Mouse (Mus musculus) adrenal gland, adult 8-10 months (tissue): ENCODE measurements around the gene Cdhr2. TPM values are rescaled to one million over a fixed set of nuclear protein-coding genes. Genes with fewer than 3 reads are reported as not detected.

Experiments used
- DNase-seq: peaks from one replicate; pipeline ENCODE4 v3.0.0; 2022
- total RNA-seq, 4 experiments: library from RNA; stranded (reverse); gene quantifications; 2 replicates each; pipeline ENCODE4 v1.2.4; 2022

Gene Cdhr2
- total RNA-seq, 4 experiments from 2014 or later: not detected

- peak; percentile 99 for DNase-seq
These were observed 7.5 kb upstream of the Cdhr2 start, which contains the start of gene Rnf44 for GRCm38 (mm10) chr13:54693558-54694347. Gene Rnf44, minus strand, starts transcription at chr13:54693907.

DNA sequence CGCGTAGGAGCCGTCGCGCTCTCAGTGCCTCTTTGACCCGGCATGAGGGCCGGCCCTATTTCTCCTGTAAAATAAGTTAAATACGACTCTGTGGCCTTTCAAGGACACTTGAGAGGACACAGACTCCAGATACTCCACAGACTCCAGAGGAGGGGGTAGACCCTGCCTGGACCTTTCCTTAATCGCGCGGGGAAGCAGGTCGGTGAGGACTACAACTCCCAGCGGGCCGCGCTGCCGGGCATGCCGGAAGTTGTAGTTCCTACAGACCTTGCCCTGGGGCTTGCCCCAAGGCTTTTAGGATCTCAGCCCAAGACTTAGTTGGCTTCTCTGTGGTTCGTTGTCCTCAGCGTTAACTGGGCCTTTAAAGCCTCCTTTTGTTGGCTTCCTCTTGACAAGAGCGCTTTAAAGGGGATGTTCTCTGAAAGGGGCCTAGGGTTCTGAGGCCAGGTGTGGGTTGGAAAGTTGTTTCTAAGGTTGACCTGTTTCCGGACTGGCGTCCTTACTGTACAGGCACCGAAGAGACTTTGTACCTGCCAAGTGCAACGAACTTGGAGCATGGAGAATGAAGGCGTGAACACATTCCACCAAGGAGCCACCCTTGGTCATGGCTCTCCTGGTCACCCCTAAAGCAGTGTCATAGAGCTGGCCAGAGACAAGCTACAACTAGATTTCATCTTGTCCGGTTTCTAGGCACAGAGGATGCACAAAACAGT is 6.8 kb upstream of the Cdhr2 start:
- DNase-seq: peak; percentile 89

- DNase-seq: no peak
These were observed 5.6 kb upstream of the Cdhr2 start for GRCm38 (mm10) chr13:54695479-54696230.

DNA sequence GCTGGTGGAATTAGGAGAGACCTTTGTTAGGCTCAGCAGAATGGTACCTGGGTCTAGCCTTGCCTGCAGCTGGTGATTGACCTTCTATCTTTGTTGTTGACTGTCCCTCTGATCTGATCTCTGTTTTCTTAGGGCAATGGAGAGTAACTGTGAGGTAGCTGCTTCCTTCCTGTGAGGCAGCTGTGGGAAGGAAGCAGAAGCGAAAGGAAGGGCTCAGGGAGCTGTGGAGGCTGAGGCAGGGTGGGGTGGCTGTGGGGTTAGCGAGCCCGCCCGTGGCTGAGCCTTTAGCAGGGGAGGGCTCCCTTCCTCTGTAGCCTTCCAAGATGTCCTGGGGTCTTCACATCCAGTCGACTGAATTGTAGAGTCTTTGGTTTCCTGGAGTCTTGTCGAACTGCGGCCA is 1.2 kb downstream of the Cdhr2 start:
- DNase-seq: no peak

DNA sequence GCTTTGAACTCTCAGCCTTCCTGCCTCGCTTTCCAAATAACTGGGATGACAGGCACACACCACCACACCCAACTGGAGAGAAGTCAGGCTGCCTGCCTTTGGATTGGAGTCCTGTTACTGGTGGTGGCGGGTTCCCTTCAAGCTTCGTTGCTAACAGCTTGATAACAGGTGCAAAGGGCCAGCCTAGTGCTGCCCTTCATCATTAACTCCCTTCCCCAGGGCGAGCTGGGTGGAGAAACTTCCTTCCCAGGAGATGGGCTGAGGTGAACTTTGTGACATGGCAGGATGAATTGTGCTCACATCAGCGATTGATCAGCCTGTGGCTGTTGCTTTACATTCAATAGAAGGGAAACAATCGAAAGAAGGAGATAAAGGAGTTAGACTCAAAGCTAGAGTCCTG is 3.6 kb downstream of the Cdhr2 start:
- no peak for DNase-seq

GRCm38 (mm10) chr13:54710866-54711265 is 9.6 kb downstream of the Cdhr2 start:
- no peak for DNase-seq

DNA sequence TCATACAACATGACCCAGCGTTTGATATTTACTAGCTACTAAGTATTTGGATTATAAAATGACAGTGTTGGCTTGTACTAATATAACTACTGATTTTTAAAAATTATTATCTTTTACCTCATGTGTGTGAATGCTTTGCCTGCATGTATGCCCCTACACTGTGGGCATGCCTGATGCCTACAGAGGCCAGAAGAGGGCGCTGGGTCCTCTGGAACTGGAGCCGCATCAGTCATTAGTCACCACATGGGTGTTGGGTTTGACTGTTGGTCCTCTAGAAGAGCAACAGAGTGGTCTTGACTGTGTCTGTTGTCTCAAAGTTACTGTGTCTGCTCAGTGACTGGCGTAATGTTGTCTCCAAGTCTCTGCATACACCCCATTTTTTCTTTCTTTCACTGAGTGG is 13.1 kb downstream of the Cdhr2 start:
- DNase-seq: no peak

DNA sequence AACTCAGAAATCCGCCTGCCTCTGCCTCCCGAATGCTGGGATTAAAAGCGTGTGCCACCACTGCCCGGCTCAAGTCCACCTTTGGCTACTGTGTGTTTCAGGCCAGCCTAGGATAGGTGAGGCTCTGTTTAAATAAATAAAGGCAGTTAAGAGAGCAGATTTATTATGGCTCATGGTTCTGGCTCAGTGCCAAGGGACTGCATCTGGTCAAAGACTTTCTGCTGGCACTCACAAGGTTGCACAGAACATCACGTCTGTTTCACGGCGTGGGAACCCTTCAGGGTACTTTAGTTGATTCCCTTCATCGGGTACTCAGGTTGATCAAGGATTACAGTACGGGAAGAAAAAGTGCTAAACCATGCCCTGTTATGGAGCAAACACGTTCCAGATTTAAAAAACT is 13.7 kb downstream of the Cdhr2 start:
- DNase-seq: no peak

- no peak for DNase-seq
These were observed 15.7 kb downstream of the Cdhr2 start for GRCm38 (mm10) chr13:54716916-54717315.

DNA sequence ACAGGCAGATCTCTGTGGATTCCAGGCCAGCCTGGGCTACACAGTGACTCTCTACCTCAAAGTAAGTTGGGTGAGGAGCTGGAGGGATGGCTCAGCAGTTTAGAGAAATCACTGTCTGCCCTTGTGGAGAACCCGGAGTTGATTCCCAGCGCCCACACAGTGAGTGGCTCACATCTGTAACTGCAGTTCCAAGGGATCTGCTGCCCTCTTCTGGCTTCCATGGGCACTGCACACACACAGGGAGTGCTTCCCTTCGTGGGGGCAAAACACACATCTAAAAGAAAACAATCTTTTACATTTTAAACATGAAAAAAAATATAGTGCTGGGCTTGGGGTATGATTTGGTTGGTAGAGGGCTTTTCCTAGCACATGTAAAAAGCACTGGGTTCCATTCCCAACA is 21.9 kb downstream of the Cdhr2 start:
- no peak for DNase-seq

- DNase-seq: no peak
These were observed 24.9 kb downstream of the Cdhr2 start for GRCm38 (mm10) chr13:54726131-54726530.

DNA sequence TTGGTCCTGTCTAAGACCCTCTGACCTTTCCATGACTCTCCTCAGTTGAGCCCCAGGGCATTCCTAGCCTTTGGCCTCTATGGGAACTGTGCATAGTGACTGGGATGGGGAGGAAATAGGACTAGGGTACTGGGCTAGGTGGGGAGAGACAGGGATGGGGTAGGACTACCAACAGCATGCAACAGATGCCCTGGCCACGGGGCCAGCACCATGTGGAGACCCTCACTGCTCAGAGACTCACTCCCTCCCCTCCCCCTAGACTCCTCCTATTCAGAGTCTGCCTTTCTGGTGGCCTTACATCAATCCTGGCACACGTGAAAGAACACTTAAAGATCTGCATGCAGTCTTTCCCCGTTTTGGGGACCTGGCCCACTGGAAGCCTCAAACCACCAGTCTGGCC is 35.7 kb downstream of the Cdhr2 start:
- DNase-seq: no peak

GRCm38 (mm10) chr13:54737488-54738212 is 36.4 kb downstream of the Cdhr2 start:
- DNase-seq: no peak

GRCm38 (mm10) chr13:54738213-54738601 is 36.9 kb downstream of the Cdhr2 start:
- DNase-seq: no peak

DNA sequence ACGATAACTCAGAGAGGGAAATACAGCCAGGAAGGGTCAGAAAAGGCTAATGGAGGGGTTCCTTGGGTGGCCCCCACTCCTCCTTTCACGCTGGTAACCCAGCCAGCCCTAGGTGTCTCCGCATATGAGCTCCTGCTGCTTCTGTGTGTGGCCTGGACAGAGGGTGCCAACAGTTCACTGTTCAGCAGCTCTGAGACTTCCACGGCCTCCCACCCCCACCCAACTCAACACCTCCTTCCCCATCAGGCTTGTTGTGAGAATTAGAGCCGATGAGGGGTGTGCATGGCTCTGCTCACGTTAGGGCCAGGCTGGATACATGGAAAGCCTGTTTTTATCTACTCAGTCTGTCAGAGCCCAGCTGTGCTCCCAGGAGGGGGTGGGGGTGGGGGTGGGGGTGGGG is 44.8 kb downstream of the Cdhr2 start:
- DNase-seq: no peak

DNA sequence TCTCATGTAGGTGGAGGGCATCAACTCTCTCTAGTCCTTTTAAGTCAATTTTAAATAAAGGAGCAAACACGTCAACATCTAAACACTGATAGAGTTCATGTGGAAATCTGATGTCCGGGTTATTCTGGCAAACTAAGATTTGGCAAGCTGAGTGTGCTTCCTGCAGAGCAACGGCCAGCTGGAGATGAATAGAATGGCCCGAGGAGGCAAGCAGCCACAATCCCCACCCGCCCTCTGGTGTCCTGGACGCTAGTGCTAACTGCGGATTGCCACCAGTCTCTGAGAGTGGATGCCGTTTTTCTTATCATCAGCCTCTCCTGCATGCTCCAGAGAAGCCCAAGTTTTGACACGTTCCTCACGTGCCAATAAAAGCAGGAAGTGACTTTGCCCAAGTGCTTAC is 45.6 kb downstream of the Cdhr2 start:
- DNase-seq: no peak

GRCm38 (mm10) chr13:54748190-54748589 is 46.9 kb downstream of the Cdhr2 start:
- DNase-seq: no peak

DNA sequence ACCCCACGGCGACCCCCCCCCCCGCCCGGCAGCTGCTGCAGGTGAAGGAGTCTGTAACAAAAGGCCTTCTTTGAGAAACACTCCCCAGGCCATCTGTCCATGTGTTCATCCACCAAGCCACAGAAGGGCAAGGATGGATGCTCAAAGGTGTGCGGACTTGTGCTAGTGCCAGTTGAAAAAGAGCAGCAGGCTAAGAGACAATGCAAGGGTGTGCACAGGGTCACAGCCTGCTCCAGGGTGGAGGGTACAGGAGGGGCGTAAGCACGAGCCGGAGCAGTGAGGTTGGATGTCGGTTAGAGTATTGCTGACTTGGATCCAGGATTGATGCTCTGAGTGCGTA is 47.4 kb downstream of the Cdhr2 start:
- no peak for DNase-seq

DNA sequence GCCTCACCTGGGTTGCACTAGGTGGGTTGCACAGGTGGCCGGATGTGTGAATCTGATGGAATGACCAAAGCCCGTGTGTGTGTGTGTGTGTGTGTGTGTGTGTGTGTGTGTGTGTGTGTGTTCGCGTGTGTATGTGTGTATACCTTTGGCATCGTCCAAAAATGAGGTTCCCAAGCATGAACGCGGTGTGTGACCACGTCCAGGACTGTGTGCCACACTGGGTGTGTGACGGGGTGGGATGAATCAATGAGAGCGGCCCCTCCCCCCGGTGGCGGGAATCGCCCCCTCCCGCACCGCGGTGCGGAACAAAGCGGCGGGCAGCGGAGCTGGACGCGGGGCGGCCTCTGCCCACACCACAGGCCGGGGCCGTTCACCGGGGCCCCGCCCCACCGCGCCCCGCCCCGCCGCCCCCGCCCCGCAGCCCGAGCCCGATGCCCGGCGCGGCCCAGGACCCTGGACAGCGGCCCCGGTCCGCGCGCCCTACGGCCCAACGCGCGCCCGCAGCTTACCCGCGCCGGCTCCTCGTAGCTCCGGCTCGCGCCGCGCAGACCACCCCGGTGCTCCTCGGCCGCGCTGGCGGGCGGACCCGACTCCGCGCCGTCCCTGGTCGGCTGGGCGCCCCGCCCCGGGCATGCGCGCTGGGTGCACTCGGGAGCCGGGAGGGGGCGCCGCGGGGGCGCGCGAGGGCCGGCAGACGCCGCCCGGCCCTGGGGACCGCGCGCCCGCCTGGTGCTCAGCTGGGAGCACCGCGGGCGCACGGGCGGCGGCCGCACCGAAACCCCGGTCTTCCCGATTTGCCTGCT is 48.0 kb downstream of the Cdhr2 start:
- peak; percentile 11 for DNase-seq

- no peak for DNase-seq
These were observed 48.7 kb downstream of the Cdhr2 start, which contains the start of gene Gprin1 for GRCm38 (mm10) chr13:54749864-54750411. Gene Gprin1, minus strand, starts transcription at chr13:54749874.

DNA sequence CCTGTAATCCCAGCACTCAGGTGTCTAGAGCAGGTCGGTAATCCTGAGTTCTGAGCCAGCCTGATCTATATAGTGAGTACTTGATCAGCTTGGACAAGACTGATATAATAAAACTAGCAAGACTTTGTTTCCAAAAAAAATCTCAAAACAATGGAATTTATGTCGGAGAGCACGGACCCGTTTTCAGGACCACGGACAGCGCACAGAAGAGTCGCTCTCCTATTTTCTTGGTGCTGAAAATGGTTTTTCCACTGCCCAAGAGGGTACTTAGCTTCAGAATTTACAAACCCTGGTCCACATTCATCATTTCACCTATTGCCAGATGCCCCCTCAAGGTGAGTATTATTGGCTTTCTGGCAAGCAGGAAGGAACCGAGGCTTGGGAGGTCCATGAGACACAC is 49.4 kb downstream of the Cdhr2 start:
- DNase-seq: no peak
